Mouse (Mus musculus): ENCODE measurements at regions not wholly inside any gene's neighbourhood (a gene's known extent, or its start where the extent isn't known, plus 50 kb on each side); places are given as distances from the start of the nearest gene placed in this dataset.

GRCm38 (mm10) chr8:34334851-34335250, 223.3 kb upstream of the Gm10131 start:
- no peaks in the 10 kb centered on the region for H3K27me3 ChIP-seq (ENCODE audit: control insufficient read depth, insufficient read depth, low read length)
- H3K4me2 ChIP-seq (replicated peaks; ENCODE audit: low read depth, low read length) = no peak overlapping the region
- H3K9ac ChIP-seq (ENCODE audit: low read depth, low read length) = no peak overlapping the region
- H3K4me1 ChIP-seq (ENCODE audit: control insufficient read depth, insufficient read depth, low read length) = no peaks in the 10 kb centered on the region
- no peak overlapping the region for H3K27ac ChIP-seq (ENCODE audit: low read depth, low read length)
- no peaks in the 10 kb centered on the region for H3K9me3 ChIP-seq (ENCODE audit: control insufficient read depth, low read length)
- 88% methylated on average over 4 of the region's 4 CpGs for WGBS
- H3K36me3 ChIP-seq (ENCODE audit: control insufficient read depth, insufficient read depth, low read length) = no peaks in the 10 kb centered on the region
- ATAC-seq (ENCODE audit: low FRiP score, low TSS enrichment) = no peak
- no peak overlapping the region for H3K4me3 ChIP-seq (ENCODE audit: low read length)

DNA sequence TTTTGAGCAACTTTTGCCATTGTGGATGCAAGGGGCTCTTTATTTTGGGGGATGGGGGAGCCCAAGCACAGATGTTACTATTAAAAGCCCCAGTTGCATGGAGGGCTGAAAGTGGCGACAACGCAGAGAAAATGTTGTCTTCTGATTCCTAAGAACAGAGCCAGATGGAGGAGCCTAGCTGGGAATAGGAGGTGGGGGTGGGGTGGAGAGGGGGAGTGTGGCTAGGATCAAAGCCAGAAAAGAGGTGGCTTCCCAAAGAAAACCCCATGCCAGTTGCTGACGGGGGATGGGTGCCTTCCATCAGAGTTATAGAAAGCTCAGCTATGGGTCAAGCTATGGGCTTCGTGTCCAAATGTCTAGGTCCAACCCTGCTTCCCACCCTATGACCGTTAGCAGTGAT, 220.1 kb upstream of the Gm10131 start:
- Histone ChIP-seq H3K27me3 (ENCODE audit: control insufficient read depth, insufficient read depth, low read length) (no peaks in the 10 kb centered on the region), H3K4me2 (replicated peaks; ENCODE audit: low read depth, low read length) (no peak overlapping the region), H3K4me3 (ENCODE audit: low read length) (no peak overlapping the region), H3K9me3 (ENCODE audit: control insufficient read depth, low read length) (no peaks in the 10 kb centered on the region), H3K4me1 (ENCODE audit: control insufficient read depth, insufficient read depth, low read length) (no peaks in the 10 kb centered on the region), H3K27ac (ENCODE audit: low read depth, low read length) (no peak overlapping the region), H3K36me3 (ENCODE audit: control insufficient read depth, insufficient read depth, low read length) (no peaks in the 10 kb centered on the region), H3K9ac (ENCODE audit: low read depth, low read length) (no peak overlapping the region)
- 47% methylated on average over 5 of the region's 5 CpGs for WGBS
- no peak for ATAC-seq (ENCODE audit: low FRiP score, low TSS enrichment)

- WGBS = 10% methylated on average over 15 of the region's 15 CpGs
- H3K4me3 ChIP-seq (ENCODE audit: low read length) = peak overlapping the region; percentile 28
- no peak for ATAC-seq (ENCODE audit: low FRiP score, low TSS enrichment)
- 0 out of 2 replicates have a peak overlapping the region, but pooled peaks have one; percentile 28 for H3K9ac ChIP-seq (ENCODE audit: low read depth, low read length)
- H3K27ac ChIP-seq (ENCODE audit: low read depth, low read length) = no peak overlapping the region
- peak overlapping the region; percentile 56 for H3K4me2 ChIP-seq (replicated peaks; ENCODE audit: low read depth, low read length)
- H3K27me3 ChIP-seq (ENCODE audit: control insufficient read depth, insufficient read depth, low read length) = peaks cover 4% of the 10 kb centered on the region; the same call in 1 of the 2 replicates
- no peaks in the 10 kb centered on the region for H3K9me3 ChIP-seq (ENCODE audit: control insufficient read depth, low read length)
- no peaks in the 10 kb centered on the region for H3K36me3 ChIP-seq (ENCODE audit: control insufficient read depth, insufficient read depth, low read length)
- peaks cover 6% of the 10 kb centered on the region; the same call in 1 of the 2 replicates for H3K4me1 ChIP-seq (ENCODE audit: control insufficient read depth, insufficient read depth, low read length)
Observed at GRCm38 (mm10) chr8:34326614-34326965, 215.1 kb upstream of the Gm10131 start.

GRCm38 (mm10) chr8:34325841-34326613, 214.5 kb upstream of the Gm10131 start:
- Histone ChIP-seq H3K36me3 (ENCODE audit: control insufficient read depth, insufficient read depth, low read length) (no peaks in the 10 kb centered on the region), H3K9ac (ENCODE audit: low read depth, low read length) (peak overlapping the region; percentile 28; the same call in 1 of the 2 replicates), H3K27me3 (ENCODE audit: control insufficient read depth, insufficient read depth, low read length) (peaks cover 4% of the 10 kb centered on the region; the same call in 1 of the 2 replicates), H3K4me1 (ENCODE audit: control insufficient read depth, insufficient read depth, low read length) (peaks cover 6% of the 10 kb centered on the region; the same call in 1 of the 2 replicates), H3K4me2 (replicated peaks; ENCODE audit: low read depth, low read length) (peak overlapping the region; percentile 56), H3K4me3 (ENCODE audit: low read length) (peak overlapping the region; percentile 28), H3K27ac (ENCODE audit: low read depth, low read length) (no peak overlapping the region), H3K9me3 (ENCODE audit: control insufficient read depth, low read length) (no peaks in the 10 kb centered on the region)
- WGBS = 2% methylated on average over 14 of the region's 17 CpGs
- 0 out of 2 replicates have a peak, but pooled peaks have one; percentile 56 for ATAC-seq (ENCODE audit: low FRiP score, low TSS enrichment)

GRCm38 (mm10) chr8:34320158-34320587, 208.6 kb upstream of the Gm10131 start:
- Histone ChIP-seq H3K9ac (ENCODE audit: low read depth, low read length) (no peak overlapping the region), H3K36me3 (ENCODE audit: control insufficient read depth, insufficient read depth, low read length) (no peaks in the 10 kb centered on the region), H3K4me1 (ENCODE audit: control insufficient read depth, insufficient read depth, low read length) (no peaks in the 10 kb centered on the region), H3K27ac (ENCODE audit: low read depth, low read length) (no peak overlapping the region), H3K27me3 (ENCODE audit: control insufficient read depth, insufficient read depth, low read length) (peaks cover 3% of the 10 kb centered on the region; the same call in 1 of the 2 replicates), H3K4me3 (ENCODE audit: low read length) (no peak overlapping the region), H3K4me2 (replicated peaks; ENCODE audit: low read depth, low read length) (no peak overlapping the region), H3K9me3 (ENCODE audit: control insufficient read depth, low read length) (no peaks in the 10 kb centered on the region)
- 52% methylated on average over 6 of the region's 6 CpGs for WGBS
- ATAC-seq (ENCODE audit: low FRiP score, low TSS enrichment) = peak; percentile 43; the same call in 1 of the 2 replicates

DNA sequence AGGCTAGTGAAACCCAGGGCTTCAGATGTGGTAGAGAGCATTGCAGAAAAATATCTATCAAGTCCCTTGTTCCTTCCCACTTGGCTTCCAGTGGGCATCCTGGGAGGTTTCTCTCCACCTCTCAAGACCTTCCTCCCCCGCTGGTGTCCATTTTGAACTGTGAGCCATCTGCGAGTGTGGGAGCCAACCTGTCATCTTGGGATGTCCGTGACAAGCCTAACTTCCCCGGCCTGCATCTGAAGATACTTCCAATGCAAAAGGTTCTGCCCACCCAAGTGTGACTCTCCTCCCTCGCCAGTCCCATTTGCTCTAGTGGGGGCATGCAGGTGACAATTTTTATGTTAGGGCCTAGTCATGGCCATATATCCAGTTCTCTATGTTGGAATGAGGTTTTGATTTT, 208.2 kb upstream of the Gm10131 start:
- H3K36me3 ChIP-seq (ENCODE audit: control insufficient read depth, insufficient read depth, low read length) = no peaks in the 10 kb centered on the region
- H3K4me2 ChIP-seq (replicated peaks; ENCODE audit: low read depth, low read length) = no peak overlapping the region
- no peaks in the 10 kb centered on the region for H3K27me3 ChIP-seq (ENCODE audit: control insufficient read depth, insufficient read depth, low read length)
- WGBS = 80% methylated on average over 5 of the region's 5 CpGs
- no peak overlapping the region for H3K27ac ChIP-seq (ENCODE audit: low read depth, low read length)
- no peak overlapping the region for H3K9ac ChIP-seq (ENCODE audit: low read depth, low read length)
- H3K9me3 ChIP-seq (ENCODE audit: control insufficient read depth, low read length) = no peaks in the 10 kb centered on the region
- H3K4me3 ChIP-seq (ENCODE audit: low read length) = no peak overlapping the region
- H3K4me1 ChIP-seq (ENCODE audit: control insufficient read depth, insufficient read depth, low read length) = no peaks in the 10 kb centered on the region
- no peak for ATAC-seq (ENCODE audit: low FRiP score, low TSS enrichment)

DNA sequence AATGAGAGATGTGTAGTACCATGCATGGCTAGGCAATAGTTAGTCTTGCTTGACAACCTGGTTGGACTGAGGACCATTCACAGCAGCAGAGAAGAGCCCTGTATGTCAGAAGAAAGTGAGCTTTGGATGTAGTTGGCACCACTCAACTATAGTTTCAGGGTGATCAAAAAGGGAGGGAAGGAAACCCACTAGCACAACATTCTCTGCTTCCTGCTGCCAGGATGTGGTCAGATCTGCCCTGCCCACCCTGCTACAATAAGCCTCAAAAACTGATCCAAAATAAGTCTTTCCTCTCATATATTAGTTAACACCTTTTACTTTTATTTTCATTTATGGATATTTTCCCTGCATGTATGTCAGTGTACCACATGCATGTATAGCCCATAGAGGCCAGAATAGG, 203.7 kb upstream of the Gm10131 start:
- Histone ChIP-seq H3K27me3 (ENCODE audit: control insufficient read depth, insufficient read depth, low read length) (no peaks in the 10 kb centered on the region), H3K4me2 (replicated peaks; ENCODE audit: low read depth, low read length) (no peak overlapping the region), H3K27ac (ENCODE audit: low read depth, low read length) (no peak overlapping the region), H3K4me1 (ENCODE audit: control insufficient read depth, insufficient read depth, low read length) (no peaks in the 10 kb centered on the region), H3K9me3 (ENCODE audit: control insufficient read depth, low read length) (no peaks in the 10 kb centered on the region), H3K36me3 (ENCODE audit: control insufficient read depth, insufficient read depth, low read length) (no peaks in the 10 kb centered on the region), H3K9ac (ENCODE audit: low read depth, low read length) (no peak overlapping the region), H3K4me3 (ENCODE audit: low read length) (no peak overlapping the region)
- ATAC-seq (ENCODE audit: low FRiP score, low TSS enrichment) = no peak

DNA sequence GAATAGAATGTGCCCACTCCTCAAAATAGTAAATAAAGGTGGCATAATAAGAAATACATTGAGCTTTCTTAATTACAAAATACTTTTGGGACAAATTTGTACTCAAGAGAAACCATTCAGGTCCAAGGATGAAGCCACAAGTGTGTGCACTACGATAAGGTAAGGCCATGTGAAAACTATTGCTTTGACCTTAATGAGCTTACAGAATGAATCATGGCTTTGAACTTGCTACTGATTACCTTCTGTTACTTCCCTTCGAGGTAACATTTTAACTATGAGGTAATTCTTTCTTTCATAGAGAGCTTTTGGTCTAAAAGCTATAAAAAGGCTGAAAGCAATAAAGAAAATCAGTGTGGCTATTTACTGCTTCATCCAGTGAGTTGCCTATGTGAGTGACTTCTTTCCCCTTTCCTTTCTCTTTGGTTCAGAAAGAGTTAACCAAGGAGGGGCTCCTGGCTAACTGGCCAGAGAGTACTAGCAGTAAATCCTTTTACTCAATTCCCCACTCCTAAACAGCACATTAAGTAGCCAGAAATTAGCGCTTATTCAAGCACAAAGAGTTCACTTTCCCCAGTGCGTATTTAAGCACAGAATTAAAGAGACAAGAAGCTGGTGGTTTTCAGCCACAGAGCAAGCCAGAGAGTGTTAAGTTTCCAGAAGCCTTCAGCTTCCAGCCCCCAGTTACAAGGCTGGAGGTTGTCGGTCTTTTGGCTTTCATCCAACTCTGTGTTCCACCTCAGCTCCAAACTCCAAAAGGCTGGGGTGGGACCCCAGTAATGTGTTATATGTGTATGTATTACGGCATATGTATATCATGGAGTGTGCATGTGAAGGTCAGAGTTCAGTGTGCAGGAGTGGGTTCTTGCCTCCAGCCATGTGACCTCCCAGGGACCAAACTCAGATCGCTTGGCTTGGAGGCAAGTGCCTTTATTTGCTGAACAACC, 194.3 kb upstream of the Gm10131 start:
- Histone ChIP-seq H3K9me3 (ENCODE audit: control insufficient read depth, low read length) (no peaks in the 10 kb centered on the region), H3K27ac (ENCODE audit: low read depth, low read length) (peak overlapping the region; percentile 51; the same call in 1 of the 2 replicates), H3K9ac (ENCODE audit: low read depth, low read length) (no peak overlapping the region), H3K27me3 (ENCODE audit: control insufficient read depth, insufficient read depth, low read length) (no peaks in the 10 kb centered on the region), H3K4me2 (replicated peaks; ENCODE audit: low read depth, low read length) (no peak overlapping the region), H3K36me3 (ENCODE audit: control insufficient read depth, insufficient read depth, low read length) (no peaks in the 10 kb centered on the region), H3K4me1 (ENCODE audit: control insufficient read depth, insufficient read depth, low read length) (peaks cover 12% of the 10 kb centered on the region; the same call in 1 of the 2 replicates), H3K4me3 (ENCODE audit: low read length) (no peak overlapping the region)
- ATAC-seq (ENCODE audit: low FRiP score, low TSS enrichment) = peak; percentile 66; the same call in 1 of the 2 replicates
- 23% methylated on average over 7 of the region's 7 CpGs for WGBS
